Mouse (Mus musculus) MN1 (cell line): ENCODE results near the gene 1700069L16Rik.

Experiments used
- DNase-seq: peaks from one replicate; pipeline ENCODE4 v3.0.0-alpha.2; 2016; ENCODE audit warnings: low spot score

1700069L16Rik gene

DNA sequence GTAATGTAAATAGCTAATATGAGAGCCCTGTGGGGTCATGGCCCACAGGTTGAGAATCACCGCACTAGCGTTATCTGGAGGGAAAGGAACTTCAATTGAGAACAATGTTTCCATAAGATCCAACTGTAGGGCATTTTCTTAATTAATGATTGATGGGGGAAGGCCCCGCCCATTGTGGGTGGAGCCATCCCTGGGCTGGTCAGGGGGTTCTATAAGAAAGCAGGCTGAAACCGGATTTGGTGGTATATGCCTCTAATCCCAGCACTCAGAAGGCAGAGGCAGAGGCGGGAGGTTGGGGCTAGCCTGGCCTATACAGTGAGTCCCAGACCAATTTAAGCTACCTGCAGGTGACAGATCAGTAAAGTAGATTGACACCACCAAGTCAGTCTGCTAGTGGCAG is 9.8 kb upstream of the 1700069L16Rik start:
- DNase-seq: no peak

DNA sequence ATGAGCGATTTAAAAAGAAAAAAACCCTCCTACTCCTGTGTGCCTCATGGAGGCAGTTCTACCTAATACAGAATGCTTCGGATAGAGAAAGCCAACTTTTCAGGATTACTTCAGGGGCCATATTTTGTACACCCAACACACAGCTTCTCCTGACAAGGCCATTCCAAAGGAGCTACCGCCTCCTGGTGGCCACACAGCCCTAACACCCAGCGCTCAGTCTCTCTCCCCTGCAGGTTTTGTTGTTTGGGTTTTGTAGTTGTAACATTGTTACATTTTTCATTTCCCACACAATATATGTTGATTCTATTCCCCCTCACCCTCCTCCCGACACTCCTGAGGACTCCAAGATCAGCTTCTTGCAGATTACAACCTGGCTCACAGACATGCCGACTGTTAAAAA is 7.6 kb upstream of the 1700069L16Rik start:
- DNase-seq: peak; percentile 64

DNA sequence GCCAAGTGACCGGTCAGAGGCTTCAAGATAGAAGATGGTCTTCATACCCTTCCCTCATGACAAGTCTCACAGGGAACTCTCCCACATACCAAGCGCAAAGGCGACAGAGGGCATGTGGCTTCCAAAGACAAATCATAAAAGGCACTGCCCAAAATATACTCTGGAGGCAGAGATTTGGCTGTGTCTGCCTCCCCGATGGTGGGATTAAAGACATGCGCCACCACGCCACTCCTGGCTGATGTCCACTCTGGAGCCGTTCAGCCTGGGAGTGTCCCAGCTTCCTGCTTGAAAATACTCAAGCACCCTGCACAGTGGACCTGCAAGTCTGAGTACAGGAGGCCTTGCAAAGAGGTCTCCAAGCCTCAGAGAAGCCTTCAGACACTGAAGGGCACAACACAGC is 6.6 kb upstream of the 1700069L16Rik start:
- DNase-seq: no peak

DNA sequence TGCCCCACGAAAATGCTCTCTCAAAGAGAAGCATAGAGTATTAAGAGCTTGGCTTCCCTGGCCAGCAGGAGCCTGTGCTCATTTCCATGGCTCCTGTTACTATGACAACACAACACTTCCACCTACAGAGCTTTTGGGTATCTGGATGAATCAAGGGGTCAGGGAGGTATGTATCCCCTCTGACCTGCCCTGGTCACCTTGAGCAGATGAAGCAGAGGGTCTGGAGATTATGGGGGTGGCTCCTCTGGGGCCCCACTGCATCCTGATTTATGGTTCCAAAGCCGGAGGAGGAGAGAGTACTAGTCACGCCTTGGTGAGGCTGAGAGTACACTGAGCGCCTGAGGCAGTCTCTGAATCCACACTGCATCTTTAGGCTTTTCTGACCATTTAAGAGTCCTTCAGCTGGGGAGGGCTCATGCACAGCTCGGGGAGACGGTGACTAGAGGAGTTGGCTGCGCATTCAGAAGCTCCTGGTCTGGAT is 6.1 kb upstream of the 1700069L16Rik start:
- no peak for DNase-seq

DNA sequence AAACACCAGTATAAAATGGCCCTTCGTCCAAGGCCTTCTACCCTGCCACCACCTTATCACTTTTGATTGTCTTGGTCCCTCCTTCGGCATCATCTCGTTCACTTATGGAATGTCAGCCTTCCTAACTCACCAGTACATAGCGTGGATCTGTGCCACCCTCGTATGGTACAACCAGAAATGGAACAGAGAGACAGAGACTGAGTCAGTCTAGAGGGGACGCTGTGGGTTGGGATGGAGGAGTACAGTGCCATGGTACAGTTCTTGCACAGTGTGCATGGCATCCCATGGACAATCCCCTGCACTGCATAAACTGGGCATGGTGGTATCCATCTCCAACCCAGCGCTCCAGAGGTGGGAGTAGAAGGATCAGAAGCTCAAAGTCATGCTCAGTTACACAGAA is 4.1 kb upstream of the 1700069L16Rik start:
- DNase-seq: no peak

DNA sequence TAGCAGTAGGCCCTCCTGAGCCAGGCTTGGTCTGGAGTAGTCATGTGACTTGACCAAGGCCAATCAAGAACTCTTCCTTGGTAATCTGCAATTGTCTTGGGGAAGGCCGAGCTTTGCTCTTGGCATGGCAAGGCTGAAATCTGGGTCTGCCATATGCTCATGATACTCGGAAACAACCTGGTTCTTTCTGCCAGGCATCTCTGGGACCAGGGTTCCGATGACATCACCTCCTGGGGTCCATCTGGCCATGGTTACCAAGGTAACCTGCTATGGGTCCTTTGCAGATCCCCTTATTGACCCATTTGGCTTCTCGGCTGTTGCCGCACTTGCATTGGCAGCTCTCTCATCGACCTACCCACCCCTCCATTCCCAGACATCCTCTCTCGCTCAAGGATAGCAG is 3.4 kb upstream of the 1700069L16Rik start:
- DNase-seq: no peak

DNA sequence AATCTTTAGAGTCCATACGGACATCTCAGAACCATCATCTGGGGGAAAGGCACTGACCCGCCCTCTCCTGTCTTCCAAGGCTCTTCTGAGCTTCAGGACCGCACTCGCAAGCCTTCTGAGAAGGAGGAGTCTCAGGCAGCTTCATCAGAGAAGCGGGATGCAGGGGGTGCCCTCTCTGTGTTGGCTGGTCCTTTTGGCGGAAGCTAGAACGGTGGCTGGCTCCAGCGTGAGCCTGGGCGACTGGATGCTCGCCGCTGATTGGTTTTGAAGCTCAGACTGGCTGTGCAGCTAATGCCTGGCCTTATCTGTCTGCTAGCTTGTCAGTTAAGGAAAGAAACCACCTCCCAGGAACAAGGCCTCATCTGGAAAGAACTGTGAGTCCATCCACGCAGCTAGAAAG is 2.7 kb upstream of the 1700069L16Rik start:
- no peak for DNase-seq

DNA sequence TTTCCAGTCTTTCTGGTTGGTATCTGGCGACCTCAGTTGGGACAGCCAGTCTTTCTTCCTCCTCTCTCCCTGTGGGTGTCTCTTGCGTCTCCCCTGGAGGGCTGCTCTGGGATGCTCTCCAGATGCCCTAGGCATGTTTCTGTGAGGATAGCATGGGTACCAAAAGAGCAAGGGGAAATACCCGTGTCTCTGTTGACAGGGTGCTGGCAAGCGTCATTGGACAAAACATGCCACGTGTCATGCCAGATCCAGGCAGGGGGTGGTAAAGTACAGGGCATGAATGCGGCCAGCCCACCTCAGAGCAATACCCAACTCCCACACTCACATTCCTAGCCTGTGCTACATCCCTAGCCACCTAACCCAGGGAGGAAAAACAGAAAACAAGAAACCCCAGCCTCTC is 2.0 kb upstream of the 1700069L16Rik start:
- DNase-seq: peak; percentile 57

DNA sequence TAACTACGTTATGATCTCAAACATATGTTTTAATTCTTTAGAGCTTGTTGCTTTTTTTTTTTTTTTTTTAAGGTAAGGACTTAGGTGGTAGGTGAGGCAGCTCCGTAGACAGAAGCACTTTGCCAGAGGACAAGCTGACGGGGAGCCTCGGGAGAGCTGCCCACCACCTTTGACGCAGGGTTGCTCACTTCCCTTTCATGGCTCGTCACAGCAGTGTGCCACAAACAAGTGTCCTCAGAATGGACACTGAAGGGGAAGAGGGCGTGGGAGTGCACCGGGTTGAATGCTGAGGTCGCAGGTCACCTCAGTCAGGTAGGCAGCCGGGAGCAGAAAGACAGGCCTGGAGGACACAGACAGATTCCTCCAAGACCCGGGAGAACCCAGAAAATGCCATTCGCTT is 845 bp upstream of the 1700069L16Rik start:
- DNase-seq: no peak

DNA sequence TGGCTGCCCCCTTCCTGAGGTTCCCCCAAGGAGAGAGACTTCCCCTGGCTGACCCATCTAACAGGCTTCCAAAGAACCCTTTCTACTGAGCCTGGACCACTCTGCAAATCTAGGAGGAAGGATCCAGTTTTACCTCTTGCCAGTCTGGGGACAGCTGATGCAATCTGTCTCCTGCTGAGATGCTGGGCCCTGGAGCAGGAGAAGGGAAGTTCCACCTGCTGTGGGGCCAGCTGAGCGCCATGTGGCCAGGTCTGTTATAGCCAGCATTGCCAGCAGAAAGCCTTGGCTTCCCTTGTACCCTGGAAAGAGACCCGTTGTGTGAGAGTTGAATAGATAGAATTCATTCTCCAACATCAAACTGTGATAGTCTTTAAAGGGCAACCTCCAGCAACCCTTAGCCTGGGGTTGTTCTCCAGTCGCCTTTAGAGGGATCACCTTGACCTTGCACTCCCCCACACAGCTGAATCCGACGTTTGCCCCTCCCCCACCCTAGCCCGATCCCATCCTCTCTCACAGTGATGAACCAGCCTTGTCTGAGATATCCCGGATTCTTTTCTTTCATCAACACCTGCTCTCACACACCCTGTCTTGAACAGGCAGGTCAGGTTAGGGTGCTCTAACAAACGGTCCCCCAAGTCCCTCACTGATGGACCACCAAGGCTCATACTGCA is 870 bp downstream of the 1700069L16Rik start:
- DNase-seq: no peak

DNA sequence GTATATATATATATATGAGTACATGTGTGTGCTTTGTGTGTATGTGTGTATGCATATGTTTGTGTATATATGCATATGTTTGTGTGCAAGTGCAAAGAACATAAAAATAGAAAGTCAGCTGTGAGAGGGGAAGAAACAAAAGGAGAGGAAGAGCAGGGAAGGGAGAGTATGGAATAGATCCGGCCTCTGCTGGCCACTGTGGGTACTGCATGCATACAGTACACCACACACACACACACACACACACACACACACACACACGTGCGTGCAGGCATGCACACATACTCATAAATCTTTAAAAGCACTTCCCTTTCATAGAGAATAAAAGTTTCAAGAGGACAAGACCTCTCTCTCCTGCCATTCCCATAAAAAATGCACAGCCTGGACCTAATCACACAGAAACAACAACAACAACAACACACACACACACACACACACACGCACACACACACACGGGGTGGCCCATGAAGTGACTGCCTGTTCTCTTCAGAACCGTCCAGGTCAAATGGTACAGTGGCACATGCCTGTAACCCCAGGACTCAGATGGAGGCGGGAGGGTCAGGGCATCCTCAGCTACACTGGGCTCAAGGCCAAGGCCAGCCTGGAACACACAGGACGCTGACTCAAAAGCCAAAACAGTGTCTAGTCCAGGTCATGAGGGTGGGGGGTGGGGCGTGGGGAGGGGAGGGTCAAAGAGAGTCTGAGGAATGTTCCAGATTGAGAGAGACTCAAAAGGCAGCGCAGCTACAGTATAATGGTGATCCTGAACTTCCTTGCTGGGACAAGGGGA is 2.2 kb downstream of the 1700069L16Rik start:
- DNase-seq: peak; percentile 39

DNA sequence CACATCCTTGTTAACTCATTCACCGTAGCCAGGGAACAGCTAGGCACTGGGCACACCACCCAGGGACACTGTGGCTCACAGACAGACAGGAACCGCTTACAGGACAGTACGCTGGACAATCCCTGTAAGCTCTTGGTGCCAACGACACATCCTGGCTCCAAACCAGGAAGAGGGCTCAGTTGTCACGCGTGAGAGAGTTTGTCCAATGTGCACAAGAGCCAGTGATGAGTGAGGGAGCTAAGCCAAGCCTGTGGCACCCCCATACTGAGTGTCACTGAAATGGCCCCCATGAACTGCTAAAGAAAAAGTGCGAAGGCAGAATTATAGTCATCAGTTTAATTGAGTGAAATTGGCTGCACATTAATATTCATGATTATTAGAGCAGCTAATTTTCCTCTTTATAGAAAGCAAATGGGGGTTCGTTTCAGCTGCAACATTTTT is 5.3 kb downstream of the 1700069L16Rik start:
- no peak for DNase-seq

DNA sequence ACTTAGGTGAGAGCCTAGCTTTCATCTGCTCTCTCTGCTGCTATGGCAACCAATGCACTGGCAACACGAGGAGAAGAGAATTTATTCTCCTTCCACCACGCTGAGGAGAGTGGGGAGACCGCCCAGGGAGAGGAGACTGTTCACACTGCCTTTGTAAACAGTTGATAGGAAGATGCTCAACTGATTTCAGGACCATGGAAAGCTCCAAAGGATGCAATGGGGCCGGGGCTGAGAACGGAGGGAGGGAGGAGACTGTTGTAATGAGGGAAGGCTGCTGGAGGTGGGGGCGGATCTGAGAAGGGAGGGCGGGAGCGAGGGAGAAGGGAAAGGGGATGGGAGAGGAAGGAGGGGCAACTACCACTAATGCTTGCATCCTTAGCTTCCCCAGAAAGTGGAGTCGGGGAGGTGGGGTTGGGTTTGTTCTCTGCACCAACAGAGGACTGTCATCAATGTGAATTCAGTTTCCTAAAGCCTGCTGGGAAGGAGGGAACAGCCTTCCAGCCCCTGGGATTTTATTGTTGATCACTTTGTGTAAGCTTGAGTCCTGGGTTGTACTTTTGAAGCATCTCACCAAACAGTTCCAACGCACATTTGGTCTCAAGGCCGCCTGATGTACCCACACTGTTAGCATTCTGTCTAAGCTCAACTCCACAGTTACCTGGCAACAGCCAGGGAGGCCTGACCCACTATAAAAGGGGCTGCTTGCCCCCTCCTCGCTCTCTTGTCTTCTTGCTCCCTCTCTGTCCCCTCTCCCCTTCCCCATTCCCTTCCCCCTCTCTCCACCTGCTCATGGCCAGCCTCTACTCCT is 7.8 kb downstream of the 1700069L16Rik start:
- DNase-seq: peak; percentile 53

DNA sequence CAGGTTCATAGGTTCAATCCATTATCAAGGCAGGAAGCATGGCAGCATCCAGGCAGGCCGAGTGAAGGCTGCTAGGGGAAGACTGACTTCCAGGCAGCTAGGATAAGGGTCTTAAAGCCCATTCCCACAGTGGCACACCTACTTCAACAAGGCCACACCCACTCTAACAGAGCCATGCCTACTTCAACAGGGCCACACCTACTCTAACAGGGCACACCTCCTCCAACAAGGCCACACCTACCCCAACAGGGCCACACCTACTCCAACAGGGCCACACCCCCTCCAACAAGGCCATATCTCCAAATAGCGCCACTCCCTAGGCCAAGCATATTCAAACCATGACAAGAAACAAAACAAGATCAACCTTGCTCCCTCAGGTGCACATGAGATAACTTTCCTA is 11.7 kb downstream of the 1700069L16Rik start:
- DNase-seq: no peak

DNA sequence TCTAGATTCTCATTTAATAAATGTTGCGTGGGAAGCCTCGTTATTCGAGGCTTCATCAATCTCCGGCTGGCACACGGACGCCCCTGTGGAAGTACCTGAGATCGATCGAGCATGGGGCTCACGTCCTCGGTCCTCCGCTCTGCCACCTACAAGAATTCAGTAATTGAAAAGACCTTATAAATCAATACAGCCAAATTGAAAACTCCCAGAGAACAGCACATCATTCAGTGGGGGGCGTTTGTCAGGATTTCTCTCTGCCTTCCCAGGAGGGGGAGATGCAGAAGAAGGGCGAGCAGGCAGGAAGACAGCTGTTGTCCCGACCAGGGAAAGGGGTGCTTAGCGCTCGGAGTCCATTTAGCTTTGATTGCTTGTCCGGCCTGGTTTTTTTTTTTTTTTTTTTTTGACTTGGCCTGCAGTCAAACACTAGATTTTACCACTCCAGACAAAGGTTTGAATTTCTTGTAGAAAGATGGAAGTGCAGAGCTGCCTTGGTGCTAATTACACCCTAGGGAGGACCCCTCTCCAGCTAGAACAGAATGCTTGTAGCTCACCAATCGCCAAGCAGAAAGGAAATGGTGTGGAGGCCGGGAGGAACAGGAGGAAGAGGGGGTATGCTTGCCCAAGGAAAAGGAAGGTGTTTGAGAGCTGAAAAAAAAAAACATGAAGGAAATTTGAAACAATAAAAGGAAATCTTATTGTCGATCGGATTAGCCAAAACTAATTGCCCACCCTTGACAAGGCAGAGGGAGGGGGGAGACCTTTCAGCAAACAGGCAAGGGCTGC is 20.6 kb downstream of the 1700069L16Rik start:
- no peak for DNase-seq

DNA sequence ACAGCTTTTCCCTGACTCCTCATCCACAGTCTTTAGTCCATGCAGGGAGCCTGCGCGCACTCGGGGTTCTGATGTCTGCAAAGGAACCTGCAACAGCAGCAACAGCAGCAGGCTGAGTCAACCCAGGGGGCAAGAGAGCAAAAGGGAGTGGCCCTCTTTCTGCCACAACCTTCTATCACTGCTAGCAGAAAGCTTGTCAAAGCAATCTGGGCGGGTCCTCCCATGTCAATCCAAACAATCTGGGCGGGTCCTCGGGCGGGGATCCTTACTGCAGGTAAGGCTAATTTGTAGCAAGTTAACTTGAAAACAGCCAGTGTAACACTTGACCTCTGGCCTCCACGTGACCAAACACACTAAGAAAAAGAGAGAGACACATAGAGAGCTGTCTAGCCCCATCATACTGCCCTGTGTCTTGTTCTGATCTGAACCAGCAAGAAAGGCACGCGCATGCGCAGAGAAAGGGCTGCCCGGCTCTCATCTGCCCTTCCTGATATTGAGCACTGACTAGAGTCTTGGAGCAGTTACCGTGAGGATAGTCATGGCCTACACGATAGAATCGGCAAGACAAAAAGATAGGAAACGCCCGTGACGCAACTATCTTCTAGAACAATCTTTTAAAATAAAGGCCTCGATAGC is 24.1 kb downstream of the 1700069L16Rik start:
- no peak for DNase-seq

DNA sequence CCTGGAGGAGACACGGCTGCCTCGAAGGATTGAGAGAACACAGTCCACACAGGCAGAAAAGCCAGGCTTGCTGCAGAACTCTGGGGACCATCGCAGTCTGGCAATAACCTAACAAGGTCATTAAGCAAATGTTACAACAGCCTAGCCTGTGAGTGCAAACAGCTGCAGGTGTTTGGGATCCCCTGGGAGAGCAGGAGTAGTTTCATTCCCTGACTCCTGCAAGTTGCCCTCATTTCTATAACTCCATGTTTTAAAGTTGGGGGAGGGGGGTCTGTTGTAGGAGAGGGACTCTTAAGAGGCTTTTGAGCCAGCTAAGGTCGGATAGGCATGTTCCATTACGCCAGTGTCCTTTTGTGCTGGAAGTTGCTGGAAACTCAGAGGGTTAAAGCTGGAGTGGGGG is 30.2 kb downstream of the 1700069L16Rik start:
- peak; percentile 86 for DNase-seq

DNA sequence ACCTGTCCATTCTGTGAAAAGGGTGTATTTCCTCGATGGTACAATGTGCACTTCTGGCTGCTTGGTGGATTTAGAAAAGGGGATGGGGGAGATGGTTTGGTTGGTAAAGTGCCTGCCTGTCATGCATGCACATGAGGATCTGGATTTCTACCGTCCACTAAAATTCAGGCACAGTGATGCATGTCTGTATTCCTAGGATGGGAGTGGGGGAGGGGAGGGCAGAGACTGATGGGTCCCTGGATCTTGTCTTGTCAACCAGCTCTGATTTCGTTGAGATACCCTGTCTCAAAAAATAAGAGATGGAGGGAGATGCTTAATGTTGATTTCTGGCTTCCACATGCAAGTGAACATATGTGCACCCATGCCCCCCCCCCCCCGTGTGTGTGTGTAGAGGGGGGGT is 30.6 kb downstream of the 1700069L16Rik start:
- peak; percentile 70 for DNase-seq

DNA sequence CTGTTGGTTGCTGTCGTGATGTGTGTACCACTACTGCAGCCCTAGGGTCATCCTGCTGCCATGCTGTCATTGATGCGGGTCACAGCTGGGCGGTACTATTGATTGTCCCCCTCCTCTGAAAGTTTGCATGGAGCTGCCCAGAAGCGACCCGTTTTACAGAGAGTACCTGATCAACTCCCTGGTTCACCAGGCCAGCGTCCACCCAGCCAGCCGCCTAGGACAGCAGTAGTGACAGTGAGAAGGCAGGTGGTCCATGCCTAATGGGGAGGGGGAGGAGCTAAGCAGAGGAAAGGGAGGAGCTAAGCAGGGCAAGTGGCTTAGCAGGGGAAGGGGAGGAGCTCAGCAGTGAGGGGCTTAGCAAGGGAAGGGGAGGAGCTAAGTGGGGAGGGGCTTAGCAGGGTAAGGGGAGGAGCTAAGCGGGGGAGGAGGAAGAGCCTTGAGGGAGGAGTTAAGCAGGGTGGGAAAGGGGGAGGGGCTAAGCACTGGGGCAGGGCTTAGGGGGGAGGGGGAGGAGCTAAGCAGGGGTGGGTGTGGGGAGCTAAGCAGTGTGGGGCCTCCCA is 31.3 kb downstream of the 1700069L16Rik start:
- DNase-seq: no peak

DNA sequence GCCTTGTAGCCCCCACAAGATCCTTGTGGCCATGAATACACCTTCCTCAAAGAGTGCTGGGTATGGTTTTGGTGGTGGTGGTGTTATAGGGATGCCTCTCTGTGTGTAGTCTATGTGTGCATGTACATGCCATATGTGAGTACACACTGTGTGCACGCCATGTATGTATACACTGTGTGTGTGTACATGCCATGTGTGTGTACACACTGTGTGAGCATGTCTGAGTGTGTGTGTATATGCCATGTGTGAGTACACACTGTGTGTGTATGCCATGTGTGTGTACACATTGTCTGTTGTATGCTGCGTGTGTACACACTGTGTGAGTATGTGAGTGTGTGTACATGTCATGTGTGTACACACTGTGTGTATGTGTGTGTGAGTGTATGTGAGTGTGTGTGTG is 33.7 kb downstream of the 1700069L16Rik start:
- no peak for DNase-seq

DNA sequence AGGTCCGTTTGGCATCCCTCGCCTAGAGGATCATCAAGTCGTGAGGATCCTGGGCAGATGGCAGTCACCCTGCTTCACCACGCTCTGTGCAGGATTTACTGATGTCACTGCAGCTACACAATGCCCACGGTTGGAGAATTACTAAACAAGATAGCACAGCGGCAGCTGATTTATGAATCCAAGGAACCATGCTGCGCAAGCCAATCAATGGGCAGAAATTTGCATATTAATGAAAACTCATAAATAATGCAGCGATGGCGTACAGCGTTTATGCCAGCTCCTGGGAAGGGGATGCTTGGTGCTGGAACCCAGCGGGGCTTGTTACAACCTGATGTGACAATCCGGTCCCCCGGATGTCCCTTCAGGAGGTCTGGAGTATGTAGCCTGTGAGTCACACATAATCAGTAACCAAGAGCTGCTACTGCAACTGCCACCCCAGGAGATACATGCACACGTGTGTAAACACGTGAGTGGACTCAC is 34.5 kb downstream of the 1700069L16Rik start:
- no peak for DNase-seq
